Mouse (Mus musculus): ENCODE data around the gene Igsf8.

DNA sequence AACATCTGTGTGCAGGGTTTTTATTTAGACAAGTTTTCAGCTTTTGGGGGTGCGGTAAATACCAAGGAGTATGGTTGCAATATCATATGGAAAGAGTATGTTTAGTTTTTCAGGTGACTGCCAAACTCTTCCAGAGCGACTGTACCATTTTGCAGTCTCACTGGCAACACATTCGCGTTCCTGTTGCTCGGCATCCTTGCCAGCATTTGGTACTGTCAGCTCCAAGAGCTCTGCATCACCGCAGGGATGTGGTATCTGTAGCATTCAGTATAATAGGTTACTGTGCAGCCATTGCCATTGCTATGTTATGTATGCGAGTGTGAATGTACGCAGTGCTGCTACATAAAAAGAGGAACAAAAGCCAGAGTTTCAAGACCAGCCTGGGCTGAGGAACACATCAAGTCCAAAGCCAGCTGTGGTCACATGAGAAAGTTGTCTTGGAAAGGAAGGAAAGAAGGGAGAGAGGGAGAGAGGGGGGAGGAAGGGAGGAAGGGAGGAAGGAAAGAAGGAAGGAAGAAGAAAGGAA, 70.0 kb downstream of the Igsf8 start:
- TF ChIP-seq CTCF (IDR thresholded peaks at IDR 0.05; ENCODE audit: low read depth) (no peak), EP300 (IDR thresholded peaks at IDR 0.05; ENCODE audit: low read depth) (no peak)
